Mouse (Mus musculus) lung, postnatal 4 days (tissue): ENCODE data around the gene Naaa.
A peak's percentile ranks its signal among the peaks of the same experiment; 100 is the strongest.

Source experiments
- DNase-seq, 2 experiments: peaks; one replicate each; pipeline ENCODE4 v3.0.0; 2021

Gene Naaa

DNA sequence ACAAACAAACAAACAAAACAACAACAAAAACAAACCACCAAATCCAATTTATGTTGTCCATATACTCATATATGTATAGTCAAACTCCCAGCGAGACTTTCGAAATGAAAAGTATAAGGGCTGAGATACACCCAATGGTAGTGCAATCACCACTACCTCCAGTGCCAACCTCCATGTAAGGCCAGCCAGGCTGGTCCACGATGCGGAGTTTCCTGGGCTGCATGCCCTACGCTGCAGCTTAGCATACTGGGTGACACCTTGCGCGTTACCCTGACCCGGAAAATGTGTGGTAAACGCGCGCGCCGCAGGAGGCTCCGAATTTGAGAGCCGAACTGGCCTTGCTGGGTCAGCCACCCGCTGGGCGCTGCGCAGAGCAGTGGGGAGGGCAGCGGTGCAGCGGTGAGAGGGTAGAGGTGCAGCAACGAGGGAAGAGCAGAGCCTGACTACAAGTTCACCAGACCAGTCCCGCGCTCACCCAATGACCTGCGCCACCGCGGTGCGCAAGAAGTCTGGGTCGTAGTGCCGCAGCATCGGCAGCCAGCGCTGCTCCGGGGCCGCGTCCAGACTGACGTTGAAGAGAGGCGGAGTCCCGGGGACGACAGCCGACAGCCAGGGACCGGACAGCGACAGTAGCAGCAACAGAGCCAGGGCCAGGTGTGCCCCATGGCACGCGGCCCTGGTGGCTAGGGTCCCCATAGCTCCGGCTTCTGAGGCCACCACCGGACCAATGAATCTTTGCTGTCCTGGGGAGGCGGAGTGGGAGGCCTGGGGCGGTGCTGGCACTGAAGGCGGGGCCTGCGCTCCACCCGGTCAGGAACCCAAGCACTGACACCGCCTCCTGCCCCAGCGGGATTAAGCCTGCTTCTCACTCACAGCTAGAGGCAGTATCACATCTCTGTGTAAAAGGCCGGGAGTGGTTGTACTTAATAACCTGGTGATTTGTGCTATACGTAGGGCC, at the start of gene Naaa:
Naaa (minus strand) TSS at position 734 of the 958 bp plus-strand sequence.
- DNase-seq, result peak; percentile 89 to 91

DNA sequence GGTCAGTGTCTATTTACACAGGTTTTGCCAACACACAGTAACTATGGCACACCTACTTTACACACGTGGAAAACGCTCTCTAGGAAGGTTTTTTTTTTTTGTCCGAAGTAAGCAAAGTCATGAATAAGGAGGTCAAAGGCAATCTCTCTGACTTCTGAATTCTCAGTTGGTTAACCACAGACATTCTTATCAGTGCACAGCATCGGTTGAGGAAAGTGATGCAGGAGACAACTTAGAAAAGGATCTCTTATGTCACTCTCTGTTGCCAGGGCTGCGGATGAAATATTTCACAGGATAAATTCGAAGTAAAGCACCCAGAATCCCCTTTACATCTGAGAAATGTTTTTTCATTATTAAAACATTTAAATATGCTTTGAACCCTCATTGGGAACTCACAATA, 49.4 kb upstream of the Naaa start:
- DNase-seq, result no peak

DNA sequence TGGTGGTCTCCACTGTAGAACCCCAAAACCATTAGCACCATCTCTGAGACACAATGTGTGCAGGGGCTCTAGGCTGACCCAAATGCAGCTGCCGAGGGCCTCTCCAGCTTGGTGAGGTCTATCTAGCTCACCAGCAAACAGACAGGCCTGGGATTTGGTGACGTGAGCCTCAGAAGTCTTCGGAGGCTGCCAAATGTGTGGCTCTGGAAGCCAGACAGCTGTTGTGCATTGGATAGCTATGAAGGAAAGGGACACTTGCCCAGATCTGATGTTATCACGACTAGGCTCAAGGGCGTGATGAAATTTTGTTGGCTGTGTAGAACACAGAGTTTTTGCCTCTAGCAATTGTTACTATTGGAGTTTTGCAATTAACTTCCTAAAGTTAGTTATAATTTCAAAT, 45.3 kb upstream of the Naaa start:
- peak; percentile 61 to 83 for DNase-seq

DNA sequence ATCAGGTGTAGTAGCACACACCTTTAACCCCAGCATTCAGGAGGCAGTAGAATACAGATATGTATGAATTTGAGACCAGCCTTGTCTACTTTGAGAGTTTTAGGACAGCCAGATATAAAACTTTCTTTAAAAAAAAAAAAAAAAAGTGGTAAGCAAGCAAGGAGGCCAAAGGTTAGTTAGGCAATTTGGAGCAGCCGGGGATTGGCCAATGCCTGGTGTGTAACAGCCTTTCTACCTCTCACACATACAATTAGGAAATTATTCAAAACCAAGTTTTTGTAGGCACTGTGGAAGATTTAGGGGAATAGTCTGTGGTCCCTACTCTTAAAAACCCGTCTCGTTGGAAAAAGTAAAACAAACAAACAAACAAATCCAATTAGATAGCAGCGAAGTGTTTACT, 44.6 kb upstream of the Naaa start:
- DNase-seq, result peak; percentile 20 to 39

DNA sequence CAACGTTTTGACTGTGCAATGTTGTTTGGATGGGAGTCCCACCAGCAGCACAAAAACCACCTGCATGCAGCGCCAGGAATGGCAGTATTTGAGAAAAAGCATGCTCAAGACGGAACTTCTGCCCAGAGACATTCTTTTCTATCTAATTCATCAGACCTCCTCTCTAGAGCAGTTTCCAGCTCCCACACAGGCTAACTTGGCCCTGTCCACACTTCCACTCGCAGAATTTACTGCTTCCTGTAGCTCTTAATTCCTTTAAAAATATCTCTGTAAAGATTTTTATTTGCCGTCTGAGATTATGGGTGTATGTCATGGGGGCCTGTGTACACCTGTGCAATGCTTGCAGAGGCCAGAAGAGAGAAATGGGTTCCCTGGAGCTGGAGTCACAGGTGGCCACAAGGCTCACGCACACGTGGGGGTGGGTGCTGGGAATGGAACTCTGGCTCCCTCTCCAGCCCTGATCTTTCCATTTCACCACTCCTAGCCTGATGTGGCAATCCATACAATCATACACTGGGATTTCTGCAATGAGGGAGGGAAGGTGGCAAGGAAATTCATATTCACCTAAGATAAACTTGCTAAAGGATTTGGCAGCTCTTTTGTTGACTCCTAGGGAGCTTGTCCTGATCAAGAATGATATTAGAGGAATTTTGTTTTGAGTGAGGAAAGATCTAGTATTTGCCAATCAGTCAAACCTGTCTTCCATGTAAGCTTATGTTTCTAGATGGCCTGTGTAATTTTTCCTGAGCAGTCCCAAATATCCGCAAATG, 43.8 kb upstream of the Naaa start:
- no peak for DNase-seq

DNA sequence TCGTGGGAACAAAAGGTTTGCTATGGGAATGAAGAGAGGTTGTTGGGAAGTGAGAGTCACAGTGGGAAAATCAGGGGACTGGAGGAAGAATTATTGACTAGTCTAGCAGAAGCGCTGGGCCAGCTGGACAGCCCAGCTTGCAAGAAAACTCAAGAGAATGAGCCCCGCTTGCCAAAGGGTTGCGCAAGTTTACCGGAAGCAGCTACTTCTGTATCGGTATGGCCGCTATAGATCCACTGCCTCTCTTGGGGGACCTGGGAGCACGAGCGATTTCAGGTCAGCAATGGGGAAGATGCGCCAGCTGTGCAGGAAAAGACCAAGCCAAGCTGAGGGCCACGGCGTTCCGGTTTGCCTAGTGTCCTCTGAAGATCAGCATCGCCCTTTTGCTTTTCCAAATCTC, 40.6 kb upstream of the Naaa start:
- DNase-seq, result peak in 1 of 2 experiments; percentile 18

DNA sequence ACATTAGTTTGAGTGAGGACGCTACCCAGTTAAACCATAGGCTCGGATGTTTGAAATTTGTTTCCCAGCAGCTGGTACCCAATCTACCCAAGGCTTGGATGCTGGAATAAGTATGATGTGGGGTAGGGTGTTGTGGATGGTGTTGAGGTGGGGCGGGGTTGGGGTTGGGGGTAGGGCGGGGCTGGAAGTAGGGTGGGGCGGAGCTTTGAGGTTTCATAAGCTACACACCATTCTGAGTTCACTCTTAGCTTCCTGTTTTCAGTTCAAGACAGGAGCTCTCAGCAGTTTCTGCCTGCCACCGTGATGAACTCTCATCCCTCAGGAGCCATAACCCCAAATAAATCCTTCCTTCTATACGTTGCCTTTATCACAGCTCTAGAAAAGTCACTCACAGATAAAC, 40.1 kb upstream of the Naaa start:
- no peak for DNase-seq

DNA sequence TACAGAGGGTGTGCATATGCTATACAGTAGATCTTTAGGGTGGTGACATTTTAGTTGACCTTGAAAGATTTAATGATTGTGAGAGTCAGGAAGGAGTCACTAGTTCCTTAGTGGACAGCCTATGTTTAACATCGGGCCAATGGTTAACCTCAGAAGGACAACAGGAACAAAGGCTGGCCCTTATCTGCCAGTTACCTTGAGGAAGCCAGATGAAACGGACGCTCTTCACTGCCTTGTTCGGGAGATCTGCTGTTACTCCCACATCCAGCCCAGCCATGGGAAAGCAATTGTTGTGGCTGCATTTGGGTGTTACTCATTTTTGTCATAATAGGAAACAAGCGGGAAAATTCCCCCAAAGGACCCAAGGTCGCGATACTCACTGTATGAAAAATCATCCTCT, 35.8 kb upstream of the Naaa start:
- DNase-seq, result no peak

DNA sequence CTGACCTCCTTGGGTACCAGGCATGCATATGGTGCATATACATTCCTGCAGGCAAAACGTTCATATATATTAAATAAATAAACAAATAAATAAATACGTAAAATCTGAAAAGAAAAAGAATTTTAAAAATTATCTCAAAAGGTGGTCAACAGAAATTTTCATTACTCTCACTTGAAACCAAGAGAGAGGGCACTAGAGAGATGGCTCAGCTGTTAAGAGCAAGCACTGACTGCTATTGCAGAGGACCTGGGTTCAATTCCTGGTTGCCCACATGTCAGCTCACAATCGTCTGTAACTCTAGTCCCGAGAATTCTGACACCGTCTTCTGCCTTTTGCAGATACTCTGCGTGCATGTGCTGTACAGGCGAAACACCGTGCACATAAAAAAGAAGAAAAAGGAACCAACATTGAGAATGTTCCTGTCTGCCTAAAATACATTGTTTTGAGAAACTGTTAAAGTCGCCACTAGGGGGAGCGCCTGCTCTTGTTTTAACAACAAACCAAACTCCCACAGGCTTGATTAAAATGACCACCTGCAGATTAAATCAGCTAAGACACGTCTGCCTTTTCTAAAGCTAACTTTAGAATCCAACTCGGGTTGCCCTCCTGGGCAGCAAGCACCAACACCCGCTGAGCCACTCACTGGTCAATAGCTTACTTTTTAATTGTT, 34.2 kb upstream of the Naaa start:
- peak; percentile 46 to 84 for DNase-seq

DNA sequence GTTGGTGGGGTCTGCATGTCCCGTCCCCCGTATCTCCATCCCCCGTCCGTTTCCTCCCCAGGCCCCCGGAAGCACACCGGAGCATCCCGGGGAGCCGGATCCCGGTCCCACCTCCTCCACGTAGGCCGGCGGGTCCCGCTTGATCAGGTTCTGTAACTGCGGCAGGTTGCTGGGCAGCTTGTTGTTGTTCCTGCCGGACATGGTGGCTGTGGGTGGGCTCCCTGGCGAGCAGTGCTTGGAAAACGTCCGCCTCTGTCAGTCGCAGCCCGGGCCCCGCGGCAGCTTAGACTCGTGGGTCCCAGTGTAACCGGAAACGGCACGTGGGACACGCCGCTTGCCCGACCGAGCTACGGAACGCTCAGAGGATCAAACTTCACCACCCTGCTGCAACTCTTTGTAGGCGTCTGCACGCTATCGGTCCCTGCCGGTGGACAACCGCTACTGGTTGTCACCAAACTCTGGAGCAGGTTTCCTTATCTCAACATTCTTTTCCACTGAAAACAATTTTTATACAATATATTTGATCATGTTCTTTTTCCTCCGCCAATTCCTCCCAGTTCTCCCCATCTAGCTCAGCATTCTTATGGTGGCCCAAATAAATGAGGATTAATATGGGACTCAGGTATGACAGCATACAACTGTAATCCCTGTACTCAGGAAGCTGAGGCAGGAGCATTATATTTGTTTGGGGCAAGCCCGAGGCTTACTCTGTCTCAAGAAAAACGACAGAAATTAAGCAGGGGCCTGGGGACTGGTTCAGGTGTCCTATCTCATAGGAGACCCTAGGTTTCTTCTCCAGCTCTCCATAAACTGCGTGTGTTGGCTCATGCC, 31.9 kb upstream of the Naaa start, which contains the start of gene Sdad1:
Sdad1 (minus strand) TSS at position 799 of the 831 bp plus-strand sequence.
- DNase-seq, result peak; percentile 94 to 95

DNA sequence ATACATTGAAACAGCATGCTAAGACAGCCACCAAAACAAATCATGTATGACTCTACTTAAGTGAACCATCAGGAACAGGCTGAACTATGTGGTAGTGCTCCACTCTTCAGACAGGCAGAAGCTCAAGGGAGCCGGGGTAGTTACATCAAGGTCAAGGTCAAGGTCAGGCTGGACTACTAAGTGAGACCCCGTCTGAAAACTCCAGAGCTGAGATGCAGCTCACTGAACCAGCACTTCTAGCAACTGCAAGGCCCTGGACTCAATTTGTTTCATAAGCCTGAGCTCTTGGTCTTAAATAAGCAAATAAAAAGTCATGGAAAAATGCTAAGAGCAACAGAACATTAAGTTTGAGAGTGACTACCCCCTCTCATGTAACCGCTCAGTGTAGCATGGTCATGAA, 26.3 kb upstream of the Naaa start:
- DNase-seq, result no peak

DNA sequence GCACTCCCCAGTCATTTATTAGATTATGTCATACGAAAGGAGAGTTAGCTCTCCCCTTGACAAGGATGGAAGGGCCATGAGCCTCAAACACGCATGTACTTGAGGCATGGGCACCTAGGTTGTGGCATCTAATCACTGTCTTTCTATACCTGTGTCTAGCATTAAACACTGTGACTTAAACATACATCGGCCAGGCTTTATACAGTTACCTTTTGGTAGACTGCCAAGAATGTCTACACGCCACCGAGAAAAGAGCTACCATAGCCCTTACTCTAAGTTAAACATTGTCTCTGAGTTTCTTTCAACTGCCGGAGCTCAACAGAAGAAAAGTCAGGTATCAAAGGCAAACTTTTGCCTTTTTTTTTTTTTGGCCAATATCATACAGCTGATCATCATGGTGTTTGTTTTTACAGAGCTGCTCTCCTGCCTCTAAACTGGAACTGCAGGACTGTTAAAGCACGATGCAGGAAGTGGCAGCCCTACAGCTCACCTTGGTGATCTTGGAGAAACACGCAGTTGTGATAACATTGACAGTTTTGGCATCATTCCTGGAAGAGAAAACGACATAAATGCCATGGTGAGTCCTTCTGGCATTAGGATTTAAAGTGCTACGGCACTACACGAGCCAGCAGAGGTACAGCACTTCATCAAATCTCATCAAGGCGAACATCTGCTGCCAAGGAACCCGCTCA, 24.3 kb upstream of the Naaa start:
- DNase-seq, result no peak

DNA sequence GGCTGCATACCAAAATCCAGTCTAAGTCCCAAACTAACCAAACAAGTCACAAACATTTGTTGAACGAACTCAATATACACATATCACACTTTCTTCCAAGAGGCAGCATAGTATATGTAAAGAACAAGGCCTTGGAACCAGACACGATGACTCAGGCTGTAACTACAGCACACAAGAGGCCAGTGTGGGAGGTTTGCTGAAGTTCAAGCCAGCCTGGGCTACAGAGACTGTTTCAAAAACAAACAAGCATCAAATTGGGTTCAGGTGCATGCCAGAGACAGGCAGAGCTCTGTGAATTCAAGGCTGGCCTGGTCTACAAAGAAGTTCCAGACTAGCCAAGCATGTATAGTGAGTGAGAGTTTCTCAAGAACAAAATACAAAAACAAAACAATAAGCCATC, 16.6 kb upstream of the Naaa start:
- DNase-seq, result no peak

DNA sequence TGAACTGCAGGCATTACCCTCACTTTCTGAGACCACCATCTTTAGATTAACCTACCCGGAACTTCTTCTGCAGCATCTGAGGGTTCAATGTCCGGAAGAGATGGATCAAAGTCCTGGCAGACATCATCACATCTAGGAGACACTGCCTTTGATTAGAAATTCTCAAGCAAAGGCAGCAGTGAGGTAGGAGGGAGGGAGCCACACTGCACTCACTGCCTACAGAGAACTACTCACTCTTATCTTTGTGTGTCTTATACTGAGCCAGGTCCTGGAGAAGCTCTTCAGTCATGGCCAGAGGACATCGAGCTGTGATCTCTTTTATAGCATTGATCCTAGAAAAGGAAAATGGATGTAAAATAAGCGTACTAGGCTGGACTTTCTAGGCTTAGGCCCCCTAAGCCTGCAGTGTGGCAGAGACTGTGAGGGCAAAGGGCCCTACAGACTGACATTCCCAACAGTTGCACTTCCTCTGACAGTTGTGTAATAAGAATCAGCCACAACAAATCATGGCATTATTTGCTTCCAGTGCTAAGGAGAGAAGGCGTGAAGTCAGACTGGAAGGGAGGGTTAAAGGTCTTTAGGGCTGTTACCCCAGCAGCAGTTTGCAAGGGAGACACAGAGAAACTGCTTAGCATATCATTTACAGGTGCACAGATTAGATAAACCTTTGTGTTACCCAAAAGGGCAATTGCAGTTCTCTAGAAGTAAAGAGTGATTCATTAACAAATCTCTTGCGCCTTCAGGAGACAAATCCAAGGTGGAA, 13.9 kb upstream of the Naaa start:
- no peak for DNase-seq

DNA sequence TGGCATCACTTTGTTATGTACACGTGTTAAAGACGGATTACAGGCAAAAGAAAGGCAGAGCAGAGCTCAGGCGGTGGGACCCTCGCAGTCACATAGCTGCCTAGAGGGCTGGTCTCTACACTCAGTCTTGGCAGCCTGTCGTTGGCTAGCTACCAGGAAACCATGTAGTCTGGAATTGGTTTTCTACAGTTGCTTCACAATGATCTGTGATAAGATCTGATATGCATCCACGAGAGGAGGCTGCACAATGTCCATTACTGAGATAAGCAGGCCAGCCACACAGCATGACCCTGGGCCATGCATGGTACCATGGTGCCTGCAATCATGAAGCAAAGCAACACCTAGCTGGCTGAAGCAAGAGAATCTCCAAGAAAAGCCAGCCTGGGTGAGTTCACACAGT, 9.9 kb upstream of the Naaa start:
- no peak for DNase-seq

DNA sequence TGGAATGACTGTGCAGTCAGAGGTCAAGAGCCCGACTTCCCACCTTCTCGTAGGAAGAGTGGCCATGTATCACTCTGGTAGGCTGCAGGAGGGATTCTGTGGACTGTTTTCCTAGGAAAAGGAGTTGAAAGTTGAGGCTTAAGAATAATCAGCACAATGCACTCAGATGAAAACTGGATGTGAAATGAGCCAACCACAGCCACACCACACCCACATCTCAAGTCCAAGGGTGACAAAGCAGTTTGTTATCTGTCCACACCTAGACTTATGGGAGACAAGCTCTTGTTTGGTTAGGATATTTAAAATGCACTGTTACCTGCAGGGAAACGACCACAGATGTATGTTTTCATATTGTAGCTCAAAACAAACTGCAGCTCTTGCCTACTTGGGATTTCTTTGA, 5.1 kb upstream of the Naaa start:
- DNase-seq, result no peak

DNA sequence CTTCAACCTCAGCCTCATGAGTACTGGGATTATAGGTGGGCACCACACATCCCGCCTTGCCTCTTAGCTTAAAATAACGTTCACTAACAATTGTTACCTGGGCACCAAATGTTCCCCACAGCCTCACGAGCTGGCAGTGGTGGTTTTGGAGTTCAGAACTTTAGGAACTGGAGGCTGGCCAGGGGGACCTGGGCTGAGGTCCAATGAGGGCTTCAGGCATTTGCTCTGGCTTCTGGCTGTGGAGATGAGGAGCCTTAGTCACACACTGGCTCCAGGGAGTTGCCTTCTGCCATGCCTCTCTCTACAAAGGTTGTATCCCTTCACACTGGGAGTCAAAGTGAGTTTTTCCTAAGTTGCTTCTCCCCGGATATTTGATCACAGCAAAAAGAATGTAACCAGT, 4.6 kb upstream of the Naaa start:
- DNase-seq, result no peak

DNA sequence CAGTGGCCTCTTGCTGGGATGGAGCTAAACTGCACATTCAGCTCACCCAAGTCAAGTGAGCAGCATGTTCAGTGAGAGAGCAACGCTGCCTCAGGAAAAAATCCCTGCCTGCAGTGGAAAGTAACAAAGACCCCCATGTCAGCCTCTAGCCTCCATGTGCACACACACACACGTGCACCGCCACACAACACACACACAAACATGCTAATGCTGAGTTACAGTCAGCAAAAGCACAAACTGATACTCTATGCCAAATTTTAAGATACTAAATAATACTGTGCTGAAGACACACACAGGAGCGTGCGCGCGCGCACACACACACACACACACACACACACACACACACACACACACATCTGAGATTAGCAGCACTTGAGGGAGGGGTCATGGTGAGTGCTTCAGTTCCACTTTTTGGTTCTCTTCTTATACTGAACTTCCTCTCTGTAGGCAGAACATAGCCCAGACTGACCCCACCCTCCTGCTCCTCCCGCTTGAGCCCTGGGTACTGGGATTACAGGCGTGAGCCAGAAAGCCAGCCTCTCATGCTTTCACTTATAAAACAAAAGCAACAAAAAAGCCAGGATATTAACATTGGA, 1.1 kb upstream of the Naaa start:
- DNase-seq, result peak; percentile 34 to 46

DNA sequence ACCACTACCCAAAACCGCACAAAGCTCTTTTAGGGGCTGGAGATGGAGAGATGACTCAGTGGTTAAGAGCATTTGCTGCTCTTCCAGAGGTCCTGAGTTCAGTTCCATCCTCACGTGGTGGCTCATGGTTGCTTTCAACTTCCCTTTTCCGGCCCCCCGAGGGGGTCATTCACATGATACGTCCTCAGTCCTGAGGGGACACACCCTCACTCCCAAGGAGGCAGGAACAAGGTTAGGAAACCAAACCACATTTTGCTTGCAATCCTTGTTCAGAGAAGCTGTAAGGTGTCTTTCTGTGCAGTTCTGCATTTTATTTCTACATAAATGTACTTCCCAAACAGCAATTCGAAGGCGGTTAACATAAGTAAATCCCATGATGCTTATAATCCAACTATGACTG, 7.5 kb downstream of the Naaa start:
- DNase-seq, result peak in 1 of 2 experiments; percentile 37

DNA sequence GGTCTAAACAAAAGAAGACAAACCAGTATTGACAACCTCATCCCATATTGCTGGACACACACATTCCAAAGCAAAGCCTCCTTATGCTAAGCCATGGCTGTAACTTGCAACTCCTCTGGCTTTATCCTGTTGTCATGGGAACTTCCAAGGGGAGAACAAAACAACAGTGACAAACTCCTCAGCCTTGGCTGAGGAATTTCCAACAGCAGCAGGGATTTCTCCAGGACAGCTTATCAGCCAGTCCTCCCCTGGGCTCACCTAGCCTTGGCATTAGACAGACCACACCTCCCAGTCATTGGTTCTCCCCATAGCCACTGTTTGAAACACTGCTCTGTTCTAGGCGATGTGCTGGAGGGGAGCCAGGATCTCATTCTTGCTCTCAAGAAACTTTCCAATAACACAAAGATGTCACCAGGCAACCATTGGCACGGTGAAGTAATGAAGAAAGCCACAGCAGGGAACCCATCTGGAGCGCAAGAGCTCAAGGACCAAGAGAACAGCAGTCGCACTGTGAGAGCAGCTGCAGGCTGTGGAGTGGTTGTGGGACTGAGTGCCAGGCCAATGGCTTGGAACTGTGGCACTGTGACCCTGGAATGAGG, 14.1 kb downstream of the Naaa start:
- peak; percentile 66 to 73 for DNase-seq
